In genomic region chr6:90796902-90797596, GRCm38 (mm10) we compare ENCODE assay signal across 13 mouse cellular contexts.
DNase-seq lines count a peak whose midpoint lies in the region; ATAC-seq and TF ChIP-seq lines count a peak whose summit lies in the region.
"Had no signal": no experiment of that assay in that cellular context is flagged by ENCODE, and none has a peak within 500 bp of the region (broad histone marks: within the 10 kb centered on the region; RNA-seq: fewer than 3 reads in every experiment).

No protein-coding gene starts in this region.

- peak overlapping the region; percentile 8; the same call in 1 of the 2 replicates for H3K27ac ChIP-seq in cerebellum, adult 2 months (ENCODE audit: insufficient read depth, low read length)
- no peak overlapping the region for H3K27ac ChIP-seq in kidney, postnatal 0 days
- no peak overlapping the region for H3K27ac ChIP-seq in midbrain, postnatal 0 days (ENCODE audit: low read depth, low read length)
- H3K27ac ChIP-seq in midbrain, embryonic 11.5 days (ENCODE audit: low read depth, low read length): no peak overlapping the region
- H3K27ac ChIP-seq: midbrain, embryonic 13.5 days had no signal

- no peaks in the 10 kb centered on the region for H3K27me3 ChIP-seq in cerebellum, adult 2 months (ENCODE audit: control insufficient read depth, insufficient read depth, low read length)
- no peaks in the 10 kb centered on the region for H3K27me3 ChIP-seq in kidney, postnatal 0 days (ENCODE audit: insufficient read depth, low read length)
- no peaks in the 10 kb centered on the region for H3K27me3 ChIP-seq in midbrain, postnatal 0 days (ENCODE audit: insufficient read depth, low read length)
- peaks cover 7% of the 10 kb centered on the region; the same call in 1 of the 2 replicates for H3K27me3 ChIP-seq in midbrain, embryonic 11.5 days (ENCODE audit: control insufficient read depth, insufficient read depth, low read length)

- no peaks in the 10 kb centered on the region for H3K36me3 ChIP-seq in kidney, postnatal 0 days (ENCODE audit: insufficient read depth, low read length)
- peaks cover 2% of the 10 kb centered on the region; the same call in 1 of the 2 replicates for H3K36me3 ChIP-seq in midbrain, postnatal 0 days (ENCODE audit: insufficient read depth, low read length)
- no peaks in the 10 kb centered on the region for H3K36me3 ChIP-seq in midbrain, embryonic 11.5 days (ENCODE audit: control insufficient read depth, insufficient read depth, low read length)
- H3K36me3 ChIP-seq: midbrain, embryonic 13.5 days had no signal

- H3K4me3 ChIP-seq in cerebellum, adult 2 months (replicated peaks; ENCODE audit: insufficient read depth, low read depth, low read length): no peak overlapping the region
- H3K4me3 ChIP-seq in kidney, postnatal 0 days (replicated peaks; ENCODE audit: low read depth, low read length): no peak overlapping the region
- H3K4me3 ChIP-seq in midbrain, postnatal 0 days (ENCODE audit: low read depth, low read length): no peak overlapping the region
- no peak overlapping the region for H3K4me3 ChIP-seq in midbrain, embryonic 11.5 days (ENCODE audit: low read depth, low read length)
- H3K4me3 ChIP-seq: midbrain, embryonic 13.5 days had no signal

- no peak for ATAC-seq in kidney, postnatal 0 days (replicated peaks; ENCODE audit: low FRiP score, low read depth)
- no peak for ATAC-seq in midbrain, postnatal 0 days (ENCODE audit: low FRiP score)
- no peak for ATAC-seq in midbrain, embryonic 11.5 days (ENCODE audit: low FRiP score)
- ATAC-seq: midbrain, embryonic 13.5 days had no signal

- TF ChIP-seq POLR2A in cerebellum, adult 2 months (IDR thresholded peaks at IDR 0.05; ENCODE audit: borderline replicate concordance, insufficient read depth, low read length): no peak

- no peak for TF ChIP-seq CTCF in cerebellum, adult 2 months (IDR thresholded peaks at IDR 0.05; ENCODE audit: borderline replicate concordance, insufficient read depth, low read depth, low read length)
- peak; percentile 25; the same call in 1 of the 2 replicates for TF ChIP-seq CTCF in kidney, postnatal 0 days (IDR thresholded peaks at IDR 0.05; ENCODE audit: low read depth)
- TF ChIP-seq CTCF in midbrain, postnatal 0 days (IDR thresholded peaks at IDR 0.05): peak; percentile 41

- H3K4me1 ChIP-seq in cerebellum, adult 2 months (ENCODE audit: control insufficient read depth, insufficient read depth, low read length): peaks cover 64% of the 10 kb centered on the region
- H3K4me1 ChIP-seq in kidney, postnatal 0 days (replicated peaks; ENCODE audit: insufficient read depth, low read length): no peaks in the 10 kb centered on the region
- H3K4me1 ChIP-seq in midbrain, postnatal 0 days (ENCODE audit: insufficient read depth, low read length): no peaks in the 10 kb centered on the region
- no peaks in the 10 kb centered on the region for H3K4me1 ChIP-seq in midbrain, embryonic 11.5 days (ENCODE audit: control insufficient read depth, insufficient read depth, low read length)

- no peak overlapping the region for H3K9ac ChIP-seq in kidney, postnatal 0 days (ENCODE audit: low read depth, low read length)
- H3K9ac ChIP-seq in midbrain, postnatal 0 days (replicated peaks; ENCODE audit: low read length, poor library complexity, severe bottlenecking): no peak overlapping the region
- no peak overlapping the region for H3K9ac ChIP-seq in midbrain, embryonic 11.5 days (ENCODE audit: low read length)
- H3K9ac ChIP-seq: midbrain, embryonic 13.5 days had no signal

- WGBS in cerebellum, adult 2 months: 98% methylated on average over 2 of the region's 2 CpGs
- 93% methylated on average over 2 of the region's 2 CpGs for WGBS in kidney, postnatal 0 days
- WGBS in midbrain, postnatal 0 days: 95% methylated on average over 2 of the region's 2 CpGs
- WGBS in midbrain, embryonic 11.5 days: 93% methylated on average over 2 of the region's 2 CpGs

- no peak overlapping the region for H3K4me2 ChIP-seq in kidney, postnatal 0 days (ENCODE audit: low read length)
- H3K4me2 ChIP-seq in midbrain, postnatal 0 days (ENCODE audit: low read depth, low read length, poor library complexity, severe bottlenecking): no peak overlapping the region
- H3K4me2 ChIP-seq in midbrain, embryonic 11.5 days: no peak overlapping the region
- H3K4me2 ChIP-seq: midbrain, embryonic 13.5 days had no signal

- DNase-seq in cerebellum, adult 2 months: no peak
- DNase-seq in cerebellum, postnatal 10 days: no peak
- DNase-seq in kidney, postnatal 0 days (ENCODE audit: low spot score): no peak
- no peak for DNase-seq in kidney, adult 8-10 months
- no peak for DNase-seq in midbrain, postnatal 0 days (ENCODE audit: low spot score)
- no peak for DNase-seq in midbrain, embryonic 11.5 days (ENCODE audit: low spot score, missing footprints)
- no peak for DNase-seq in Muller cell, postnatal 12 days (ENCODE audit: inconsistent ontology term)
- no peak for DNase-seq in adrenal gland, adult 18-20 months (ENCODE audit: low spot score in 2 of 2)
- DNase-seq: cerebellum, adult 8-10 months; kidney, postnatal 10 days; lung, postnatal 10 days; thymus, postnatal 25 days had no signal

- no peaks in the 10 kb centered on the region for H3K9me3 ChIP-seq in kidney, postnatal 0 days (replicated peaks; ENCODE audit: low read length)
- H3K9me3 ChIP-seq in midbrain, postnatal 0 days (ENCODE audit: low read length): no peaks in the 10 kb centered on the region
- no peaks in the 10 kb centered on the region for H3K9me3 ChIP-seq in midbrain, embryonic 11.5 days (ENCODE audit: control insufficient read depth, low read length)
- H3K9me3 ChIP-seq: midbrain, embryonic 13.5 days had no signal
